Comparison of ENCODE assay signal across 22 mouse cellular contexts in genomic region chr10:31303446-31303845, GRCm38 (mm10).
"Had no signal": no experiment of that assay in that cellular context is flagged by ENCODE, and none has a peak within 500 bp of the region (broad histone marks: within the 10 kb centered on the region; RNA-seq: fewer than 3 reads in every experiment).

No protein-coding gene starts in this region.

- H3K9me3 ChIP-seq: heart, embryonic 10.5 days; heart, embryonic 12.5 days; hindbrain, embryonic 10.5 days; hindbrain, embryonic 12.5 days; intestine, embryonic 15.5 days; limb, embryonic 10.5 days; limb, embryonic 12.5 days; liver, embryonic 13.5 days; liver, embryonic 15.5 days had no signal

- H3K36me3 ChIP-seq: heart, embryonic 10.5 days; heart, embryonic 12.5 days; hindbrain, embryonic 10.5 days; hindbrain, embryonic 12.5 days; intestine, embryonic 15.5 days; limb, embryonic 10.5 days; limb, embryonic 12.5 days; liver, embryonic 13.5 days; liver, embryonic 15.5 days had no signal

- DNase-seq: gastrocnemius, adult 2 months; gastrocnemius, postnatal 10 days; gastrocnemius, postnatal 25 days; heart, adult 18-20 months; heart, postnatal 10 days; heart, postnatal 4 days; kidney, adult 18-20 months; kidney, adult 8-10 months; kidney, postnatal 10 days; kidney, postnatal 25 days; liver; liver, embryonic 13.5 days; liver, postnatal 0 days had no signal

- H3K4me3 ChIP-seq: gastrocnemius, adult 2 months; heart, embryonic 10.5 days; heart, embryonic 12.5 days; hindbrain, embryonic 10.5 days; hindbrain, embryonic 12.5 days; intestine, embryonic 15.5 days; left cerebral cortex, adult 2 months; limb, embryonic 10.5 days; limb, embryonic 12.5 days; liver, embryonic 13.5 days; liver, embryonic 15.5 days had no signal

- H3K27me3 ChIP-seq: heart, embryonic 12.5 days; hindbrain, embryonic 12.5 days; intestine, embryonic 15.5 days; liver, embryonic 13.5 days; liver, embryonic 15.5 days had no signal

- H3K4me1 ChIP-seq: heart, embryonic 10.5 days; heart, embryonic 12.5 days; hindbrain, embryonic 10.5 days; hindbrain, embryonic 12.5 days; intestine, embryonic 15.5 days; liver, embryonic 13.5 days; liver, embryonic 15.5 days had no signal
